ENCODE assay signal across 23 mouse cellular contexts in the genomic region with DNA sequence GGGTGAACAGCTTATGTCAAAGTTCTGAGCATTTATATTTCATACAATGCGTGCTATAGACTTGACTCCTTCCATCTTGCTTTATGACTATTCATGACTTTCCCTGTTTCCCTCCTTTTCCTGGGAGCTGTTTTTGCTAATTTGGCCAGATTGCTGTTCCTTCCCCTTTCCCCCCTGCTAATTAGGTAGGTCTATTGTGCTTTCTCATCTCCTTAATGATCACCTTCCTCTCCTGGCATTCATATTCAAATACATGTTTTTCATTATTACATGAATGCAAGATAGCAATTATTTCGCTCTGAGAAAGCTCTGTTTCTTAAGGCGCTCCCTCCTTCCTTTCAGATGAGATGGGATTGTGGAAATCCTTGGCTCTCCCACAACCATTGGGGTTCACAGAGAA.
A peak's percentile ranks its signal among the peaks of the same experiment; 100 is the strongest.
DNase-seq lines count a peak whose midpoint lies in the region; ATAC-seq and TF ChIP-seq lines count a peak whose summit lies in the region.
"Had no signal": no experiment of that assay in that cellular context is flagged by ENCODE, and none has a peak within 500 bp of the region (broad histone marks: within the 10 kb centered on the region; RNA-seq: fewer than 3 reads in every experiment).

No protein-coding gene starts in this region.

- no peak overlapping the region for H3K4me3 ChIP-seq in forebrain, embryonic 12.5 days (replicated peaks)
- no peak overlapping the region for H3K4me3 ChIP-seq in forebrain, embryonic 15.5 days
- H3K4me3 ChIP-seq in hindbrain, embryonic 12.5 days: no peak overlapping the region
- H3K4me3 ChIP-seq: embryonic facial prominence, embryonic 10.5 days; embryonic facial prominence, embryonic 13.5 days; erythroblast, embryonic 14.5 days; gastrocnemius, adult 2 months; hindbrain, embryonic 13.5 days; intestine, embryonic 15.5 days had no signal

- peaks cover 4% of the 10 kb centered on the region; the same call in 1 of the 2 replicates for H3K27me3 ChIP-seq in forebrain, embryonic 12.5 days
- no peaks in the 10 kb centered on the region for H3K27me3 ChIP-seq in forebrain, embryonic 15.5 days
- no peaks in the 10 kb centered on the region for H3K27me3 ChIP-seq in hindbrain, embryonic 12.5 days
- H3K27me3 ChIP-seq: embryonic facial prominence, embryonic 13.5 days; hindbrain, embryonic 13.5 days; intestine, embryonic 15.5 days had no signal

- H3K36me3 ChIP-seq in forebrain, embryonic 12.5 days (replicated peaks): no peaks in the 10 kb centered on the region
- no peaks in the 10 kb centered on the region for H3K36me3 ChIP-seq in forebrain, embryonic 15.5 days
- no peaks in the 10 kb centered on the region for H3K36me3 ChIP-seq in hindbrain, embryonic 12.5 days
- H3K36me3 ChIP-seq: hindbrain, embryonic 13.5 days; intestine, embryonic 15.5 days had no signal

- TF ChIP-seq POLR2A in brain, embryonic 14.5 days (IDR thresholded peaks at IDR 0.05; ENCODE audit: borderline replicate concordance, extremely low read depth, insufficient read depth, insufficient read length, poor library complexity, severe bottlenecking): no peak

- H3K4me2 ChIP-seq in forebrain, embryonic 12.5 days: no peak overlapping the region
- H3K4me2 ChIP-seq in forebrain, embryonic 15.5 days (replicated peaks): no peak overlapping the region
- H3K4me2 ChIP-seq in hindbrain, embryonic 12.5 days (replicated peaks): no peak overlapping the region
- H3K4me2 ChIP-seq: embryonic facial prominence, embryonic 13.5 days; heart, embryonic 11.5 days; hindbrain, embryonic 13.5 days; intestine, embryonic 15.5 days had no signal

- peak; percentile 89 for DNase-seq in brain, embryonic 14.5 days (ENCODE audit: low read depth)
- no peak for DNase-seq in lung, postnatal 4 days
- DNase-seq in kidney, adult 11 months: no peak
- DNase-seq: adrenal gland, adult 8-10 months; adrenal gland, postnatal 25 days; cerebellum, adult 2 months; cerebellum, adult 9-11 months; cerebellum, postnatal 36 days; embryo, embryonic 11 days; gastrocnemius, adult 2 months; gastrocnemius, postnatal 14 days; kidney, adult 18-20 months had no signal

- TF ChIP-seq CTCF in brain, embryonic 14.5 days (IDR thresholded peaks at IDR 0.05; ENCODE audit: borderline replicate concordance, extremely low read depth, insufficient read depth, insufficient read length): no peak

- WGBS in forebrain, embryonic 12.5 days: 34% methylated on average over 3 of the region's 3 CpGs
- 21% methylated on average over 3 of the region's 3 CpGs for WGBS in forebrain, embryonic 15.5 days
- WGBS in hindbrain, embryonic 12.5 days: 86% methylated on average over 3 of the region's 3 CpGs

- H3K27ac ChIP-seq in forebrain, embryonic 12.5 days: peak overlapping the region; percentile 6
- H3K27ac ChIP-seq in forebrain, embryonic 15.5 days (replicated peaks): no peak overlapping the region
- H3K27ac ChIP-seq in hindbrain, embryonic 12.5 days: no peak overlapping the region
- H3K27ac ChIP-seq: embryonic facial prominence, embryonic 10.5 days; embryonic facial prominence, embryonic 13.5 days; gastrocnemius, adult 2 months; hindbrain, embryonic 13.5 days; intestine, embryonic 15.5 days had no signal

- peaks cover 2% of the 10 kb centered on the region; the same call in 1 of the 2 replicates for H3K4me1 ChIP-seq in forebrain, embryonic 12.5 days
- H3K4me1 ChIP-seq in forebrain, embryonic 15.5 days: peaks cover 9% of the 10 kb centered on the region
- no peaks in the 10 kb centered on the region for H3K4me1 ChIP-seq in hindbrain, embryonic 12.5 days
- H3K4me1 ChIP-seq: embryonic facial prominence, embryonic 10.5 days; embryonic facial prominence, embryonic 13.5 days; hindbrain, embryonic 13.5 days; intestine, embryonic 15.5 days had no signal

- H3K9ac ChIP-seq in forebrain, embryonic 12.5 days: no peak overlapping the region
- H3K9ac ChIP-seq in forebrain, embryonic 15.5 days (replicated peaks): no peak overlapping the region
- no peak overlapping the region for H3K9ac ChIP-seq in hindbrain, embryonic 12.5 days
- H3K9ac ChIP-seq: embryonic facial prominence, embryonic 13.5 days; hindbrain, embryonic 13.5 days; intestine, embryonic 15.5 days had no signal

- no peaks in the 10 kb centered on the region for H3K9me3 ChIP-seq in forebrain, embryonic 12.5 days
- no peaks in the 10 kb centered on the region for H3K9me3 ChIP-seq in forebrain, embryonic 15.5 days
- H3K9me3 ChIP-seq in hindbrain, embryonic 12.5 days (replicated peaks): no peaks in the 10 kb centered on the region
- H3K9me3 ChIP-seq: embryonic facial prominence, embryonic 10.5 days; embryonic facial prominence, embryonic 13.5 days; hindbrain, embryonic 13.5 days; intestine, embryonic 15.5 days had no signal

- peak; percentile 79; the same call in 1 of the 2 replicates for ATAC-seq in forebrain, embryonic 12.5 days (ENCODE audit: low FRiP score)
- peak; percentile 73; the same call in 1 of the 2 replicates for ATAC-seq in forebrain, embryonic 15.5 days (replicated peaks)
- ATAC-seq in hindbrain, embryonic 12.5 days (ENCODE audit: low FRiP score): no peak
- ATAC-seq: activated CD4-positive, CD25-positive, alpha-beta regulatory T cell, adult 4 months; hindbrain, embryonic 16.5 days; intestine, embryonic 15.5 days had no signal
